Mouse (Mus musculus): ENCODE results near the gene Itga11. TPM values are rescaled to one million over a fixed set of nuclear protein-coding genes. Genes with fewer than 3 reads are reported as not detected.
"Not testable (repeated sequence)": the region's sequence is repeated elsewhere in the genome, so short reads cannot be mapped to it uniquely, and the experiment has no call there.

Gene Itga11
- total RNA-seq (2015): 0.07 TPM in 1 of 2 replicates, not detected in the other
- total RNA-seq (2017): 0.08 TPM in 1 of 2 replicates, not detected in the other

DNA sequence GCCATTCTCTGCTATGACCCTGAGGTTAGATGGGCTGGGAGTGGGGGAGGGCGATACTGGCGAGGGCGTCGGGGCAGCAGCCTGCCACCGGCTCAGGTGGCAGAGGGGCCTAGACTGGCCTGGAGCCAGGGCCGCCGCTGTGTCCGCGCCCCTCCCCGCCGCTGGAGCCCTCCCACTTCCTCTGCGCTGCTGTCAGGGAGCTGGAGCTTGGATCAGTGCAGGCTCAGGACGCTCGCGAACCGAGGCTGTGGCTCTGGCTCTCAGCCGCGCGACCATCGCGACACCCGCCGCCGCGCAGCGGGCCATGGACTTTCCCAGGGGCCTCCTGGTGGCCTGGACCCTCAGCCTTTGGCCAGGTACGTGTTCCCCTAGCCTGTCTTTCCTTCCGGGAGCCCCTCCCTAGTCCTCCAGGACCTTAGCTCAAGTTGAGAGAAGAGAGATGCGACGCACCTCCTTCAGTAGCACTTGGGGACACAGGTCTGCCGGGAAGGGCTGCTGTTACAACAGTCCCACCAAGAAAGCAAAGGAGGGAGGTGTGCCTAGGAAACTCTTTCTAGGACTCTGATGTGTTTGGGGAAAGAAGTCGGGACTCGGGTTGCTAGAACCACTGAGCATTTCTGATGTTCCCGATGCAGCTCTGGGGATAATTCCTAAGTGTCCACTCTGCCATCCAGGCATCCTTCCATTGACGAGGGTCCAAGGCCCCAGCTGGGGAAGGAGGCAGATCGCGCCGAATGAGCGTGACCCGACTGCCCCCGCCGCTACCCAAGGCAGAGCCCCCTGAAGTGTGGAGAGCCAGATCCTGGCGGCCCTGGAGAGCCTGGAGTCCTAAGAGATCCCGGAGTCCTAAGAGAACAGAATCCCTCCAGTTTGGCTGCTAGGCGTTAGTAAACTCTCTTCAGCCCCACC is at the start of gene Itga11:
Gene Itga11 (plus strand): TSS at position 186 of the 909 bp plus-strand sequence.
- ATAC-seq (ENCODE audit: poor library complexity, severe bottlenecking): no peak

DNA sequence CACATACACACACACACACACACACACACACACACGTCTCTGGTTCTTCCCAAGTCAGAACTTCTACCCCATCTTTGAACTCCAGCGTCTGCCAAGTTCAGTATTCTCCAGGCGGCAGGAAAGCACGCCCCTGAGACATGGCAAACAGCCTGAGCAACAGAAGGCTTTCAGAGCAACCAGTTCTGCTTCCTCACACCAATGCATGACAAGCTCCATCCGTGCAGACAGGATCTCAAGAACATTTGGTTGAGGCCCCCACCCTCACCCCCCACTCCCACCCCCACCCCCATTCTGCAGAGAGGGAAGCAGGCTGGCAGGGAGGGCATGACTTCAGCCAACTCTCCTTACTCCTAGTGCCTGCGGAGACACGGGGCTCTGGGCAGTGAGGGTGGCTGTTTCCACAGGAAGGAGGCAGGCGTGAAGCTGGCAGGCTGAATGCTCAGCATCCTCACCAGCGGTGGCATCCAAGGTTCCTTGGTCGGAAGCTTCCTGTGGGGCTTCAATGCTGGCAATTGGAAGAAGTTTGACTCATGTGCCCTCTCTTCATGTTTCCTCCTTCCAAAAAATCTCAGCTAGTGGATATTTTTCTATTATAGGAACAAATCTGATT is 46.9 kb upstream of the Itga11 start:
- no peak for ATAC-seq (ENCODE audit: poor library complexity, severe bottlenecking)

DNA sequence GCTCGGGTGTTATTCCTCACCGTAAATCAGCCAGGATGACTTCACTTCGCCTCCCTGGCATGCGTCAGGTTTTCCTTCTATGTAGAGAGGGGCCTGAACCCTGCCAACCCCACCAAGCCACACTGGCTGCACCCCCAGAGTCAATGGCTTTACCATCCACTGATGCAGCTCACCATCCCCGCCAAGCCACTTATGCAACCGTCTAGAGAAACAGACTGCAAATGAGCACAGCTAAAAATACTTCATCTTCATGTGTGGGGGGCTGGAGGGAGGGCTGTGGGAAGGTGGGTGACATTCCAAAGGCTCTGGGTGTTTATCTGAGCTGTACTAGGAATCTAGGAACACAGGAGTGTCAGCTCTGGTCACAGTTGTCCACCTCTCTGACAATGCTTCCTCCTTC is 45.2 kb upstream of the Itga11 start:
- ATAC-seq (ENCODE audit: poor library complexity, severe bottlenecking): no peak

DNA sequence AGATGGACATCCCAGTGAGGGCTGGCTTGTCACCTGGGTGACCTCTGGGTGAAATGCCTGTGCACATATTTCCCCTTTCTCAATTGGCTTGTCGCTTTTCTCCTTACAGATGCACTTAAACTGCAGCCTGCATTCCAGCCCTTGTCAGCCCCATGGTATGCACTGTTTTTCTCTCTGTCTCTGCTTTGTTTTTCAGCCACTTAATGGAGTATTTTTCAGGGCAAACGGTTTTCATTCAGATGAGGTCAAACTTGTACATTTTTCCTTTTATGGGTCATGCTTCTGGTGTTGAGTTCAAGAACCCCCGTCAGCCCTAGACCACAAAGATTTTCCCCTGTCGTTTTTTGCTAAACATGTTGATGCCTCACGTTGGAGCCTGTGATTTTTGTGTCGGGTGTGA is 39.6 kb upstream of the Itga11 start:
- no peak for ATAC-seq (ENCODE audit: poor library complexity, severe bottlenecking)

DNA sequence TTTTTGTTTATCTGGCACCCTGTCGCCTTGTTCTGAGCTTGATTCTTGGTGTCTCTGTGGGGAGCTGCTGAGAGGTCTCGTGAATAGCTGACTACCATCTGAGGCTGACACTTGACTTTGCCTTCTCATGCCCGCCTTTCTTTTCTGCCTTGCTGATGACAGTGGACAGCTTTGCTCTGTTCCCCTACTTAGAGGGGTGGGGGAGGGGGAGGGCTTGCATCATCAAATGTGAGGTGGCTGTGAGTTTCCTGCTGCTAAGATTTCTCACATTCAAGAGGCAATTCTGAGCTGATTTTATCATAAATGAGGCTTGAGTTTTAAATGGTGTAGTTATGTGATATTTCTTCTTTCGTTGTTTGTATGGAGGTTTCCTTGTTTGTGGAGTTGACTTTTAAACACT is 37.9 kb upstream of the Itga11 start:
- no peak for ATAC-seq (ENCODE audit: poor library complexity, severe bottlenecking)

DNA sequence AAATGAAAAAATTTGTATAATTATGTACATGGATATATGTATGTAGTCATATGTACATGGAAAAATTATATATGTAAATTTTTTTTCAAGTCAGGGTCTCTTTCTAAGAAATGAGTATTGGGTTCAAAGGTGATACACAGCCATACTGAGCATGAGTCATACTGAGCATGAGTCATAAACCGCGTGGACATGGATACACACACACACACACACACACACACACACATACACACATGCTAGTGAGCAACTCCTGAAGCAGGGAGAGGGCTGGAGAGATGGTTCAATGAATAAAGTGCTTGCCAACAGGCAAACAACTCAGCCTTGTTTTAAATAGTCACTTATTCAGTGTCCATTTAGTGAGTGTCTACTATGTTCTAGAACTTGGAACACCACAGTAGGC is 37.4 kb upstream of the Itga11 start:
- ATAC-seq (ENCODE audit: poor library complexity, severe bottlenecking): no peak

DNA sequence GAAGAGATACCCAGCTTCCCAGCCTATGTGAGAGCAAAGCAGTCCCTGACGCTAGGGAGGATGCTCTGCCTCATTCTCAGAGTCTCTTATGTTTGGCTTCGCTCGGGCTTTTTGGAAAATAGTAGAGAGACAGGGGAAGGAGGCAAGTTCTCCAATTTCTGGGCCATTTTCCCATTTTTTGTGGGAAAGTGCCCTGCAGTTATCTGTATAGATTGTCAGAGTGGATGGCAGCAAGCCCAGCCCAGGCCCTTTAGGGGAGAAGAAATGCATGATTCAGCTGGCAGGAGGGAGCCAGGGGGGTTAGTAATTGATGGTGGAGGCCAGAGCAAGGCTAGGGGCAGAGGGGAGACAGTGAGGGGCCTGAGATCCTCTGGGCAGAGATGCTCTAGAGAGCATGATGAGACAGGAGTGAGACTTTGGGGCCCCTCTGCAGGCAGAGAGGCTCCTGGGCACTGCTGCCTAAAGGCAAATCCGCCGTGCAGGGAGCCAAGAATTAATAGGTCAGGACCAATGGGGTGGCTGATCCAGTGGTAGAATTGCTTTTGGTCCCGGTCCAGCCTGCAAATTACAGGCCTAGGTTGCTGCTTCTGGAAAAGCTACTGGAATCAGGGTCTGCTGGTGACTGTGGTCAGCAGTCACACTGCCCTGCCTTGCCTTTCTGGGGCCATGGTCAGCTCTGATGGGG is 31.8 kb upstream of the Itga11 start:
- no peak for ATAC-seq (ENCODE audit: poor library complexity, severe bottlenecking)

DNA sequence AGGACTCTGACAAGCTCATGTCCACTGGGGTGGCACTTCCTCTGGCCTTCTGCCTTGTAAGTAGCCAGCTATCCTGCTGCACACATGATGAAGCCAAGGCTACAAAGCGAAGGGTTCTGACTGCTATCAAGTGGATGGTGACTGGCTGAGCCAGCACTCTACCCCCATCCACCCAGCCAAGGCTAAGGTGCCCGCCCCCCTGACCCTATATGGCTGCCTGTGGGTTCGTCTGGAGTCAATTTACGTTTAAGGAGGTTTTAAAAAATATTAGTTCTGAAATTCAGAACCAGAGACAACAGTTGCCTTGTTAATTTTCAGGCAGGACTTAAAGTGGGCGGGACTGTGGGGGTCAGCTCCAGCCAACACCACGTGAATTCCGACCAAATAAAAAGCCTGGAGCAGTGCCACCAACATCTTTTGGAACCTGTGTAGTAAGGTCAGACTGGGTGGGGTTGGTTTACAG is 30.9 kb upstream of the Itga11 start:
- ATAC-seq (ENCODE audit: poor library complexity, severe bottlenecking): no peak

DNA sequence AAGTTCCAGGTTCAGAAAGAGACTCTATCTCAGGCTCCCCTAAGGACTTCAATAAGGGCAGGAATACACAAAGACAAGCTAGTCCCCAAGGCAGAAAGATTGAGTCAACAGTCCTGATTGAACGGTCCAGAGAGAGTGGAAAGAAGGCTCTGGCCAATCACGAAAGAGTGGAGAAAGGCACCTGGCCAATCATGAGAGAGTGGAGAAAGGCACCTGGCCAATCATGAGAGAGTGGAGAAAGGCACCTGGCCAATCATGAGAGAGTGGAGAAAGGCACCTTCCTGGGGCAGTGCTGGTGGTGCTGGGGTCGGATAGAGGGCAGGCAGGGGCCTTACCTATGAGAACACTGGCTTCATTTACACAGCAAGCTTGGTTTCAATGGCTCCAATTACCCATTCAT is 28.2 kb upstream of the Itga11 start:
- no peak for ATAC-seq (ENCODE audit: poor library complexity, severe bottlenecking)

DNA sequence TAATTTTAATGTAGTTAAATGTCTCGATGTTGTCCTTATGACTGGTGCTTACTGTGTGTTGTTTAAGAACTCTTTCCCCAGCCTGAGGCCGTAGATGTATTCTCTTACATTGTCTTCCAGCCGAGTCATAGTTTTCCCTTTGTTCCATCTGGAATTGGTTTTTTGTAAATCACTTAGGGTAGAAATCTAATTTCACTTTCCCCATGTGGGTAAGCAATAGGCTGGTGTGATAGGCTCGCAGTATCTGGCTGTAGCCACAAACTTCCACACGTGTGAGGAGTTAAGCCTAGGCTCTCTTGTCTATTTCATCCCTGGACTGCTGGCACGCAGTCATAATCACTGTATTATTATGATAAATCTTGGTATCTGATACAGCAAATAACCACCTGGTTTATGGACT is 26.9 kb upstream of the Itga11 start:
- no peak for ATAC-seq (ENCODE audit: poor library complexity, severe bottlenecking)

DNA sequence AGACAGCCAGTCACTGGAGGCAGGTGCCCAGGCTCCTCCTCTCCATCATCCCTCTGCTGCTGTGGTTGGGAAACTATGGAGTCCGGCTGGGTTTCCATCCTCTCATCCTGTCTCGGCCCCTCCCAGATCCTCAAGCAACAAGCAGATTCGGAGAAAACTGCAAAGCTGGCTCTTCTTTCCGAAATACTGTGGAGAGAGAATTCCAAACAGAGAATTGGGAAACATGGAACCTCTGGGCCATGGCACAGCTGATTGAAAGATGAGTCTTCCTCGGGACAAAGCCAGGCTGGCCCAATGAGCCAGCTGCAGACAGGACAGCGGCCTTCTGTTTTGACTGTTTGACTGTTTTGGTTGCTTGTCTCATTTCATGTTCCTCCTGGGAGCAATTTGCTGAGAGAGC is 23.3 kb upstream of the Itga11 start:
- ATAC-seq (ENCODE audit: poor library complexity, severe bottlenecking): no peak

DNA sequence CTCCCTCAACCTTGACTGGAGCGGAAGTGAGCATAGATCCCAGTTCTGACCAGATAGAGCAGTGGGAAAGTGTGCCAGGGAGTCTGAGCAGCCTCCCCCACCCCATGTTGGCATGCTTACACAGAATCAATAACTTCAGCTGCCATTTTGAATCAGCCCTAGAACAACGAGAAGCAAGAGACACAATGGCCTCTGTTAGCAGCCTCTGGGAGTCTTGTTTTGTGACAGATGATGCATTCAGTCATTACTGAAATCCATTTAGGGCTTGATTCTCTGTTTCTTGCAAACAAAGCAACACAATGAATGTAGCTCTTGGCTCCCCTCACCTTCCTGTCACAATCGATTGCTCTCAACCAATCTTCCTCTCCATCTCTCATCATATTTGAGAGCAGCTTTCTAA is 19.6 kb upstream of the Itga11 start:
- no peak for ATAC-seq (ENCODE audit: poor library complexity, severe bottlenecking)

DNA sequence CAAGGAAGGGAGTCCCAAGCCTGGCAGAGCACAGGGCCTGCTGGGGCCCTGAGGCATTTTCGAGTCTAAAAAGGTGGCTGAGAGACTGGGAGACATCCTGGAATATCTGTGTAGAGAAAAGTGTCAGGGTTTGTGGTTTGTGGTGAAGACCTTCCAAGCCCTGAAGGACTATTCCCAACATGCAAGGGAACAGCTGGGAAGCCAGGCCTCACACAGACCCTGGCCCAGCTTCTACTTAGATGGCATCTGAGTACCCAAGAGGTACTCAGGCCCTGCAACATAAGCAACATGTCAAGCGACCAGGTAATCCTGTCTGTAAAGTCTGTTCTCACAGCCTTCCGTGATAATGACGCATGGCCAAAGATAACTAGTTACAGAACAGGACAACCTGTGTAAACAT is 18.6 kb upstream of the Itga11 start:
- ATAC-seq (ENCODE audit: poor library complexity, severe bottlenecking): no peak

DNA sequence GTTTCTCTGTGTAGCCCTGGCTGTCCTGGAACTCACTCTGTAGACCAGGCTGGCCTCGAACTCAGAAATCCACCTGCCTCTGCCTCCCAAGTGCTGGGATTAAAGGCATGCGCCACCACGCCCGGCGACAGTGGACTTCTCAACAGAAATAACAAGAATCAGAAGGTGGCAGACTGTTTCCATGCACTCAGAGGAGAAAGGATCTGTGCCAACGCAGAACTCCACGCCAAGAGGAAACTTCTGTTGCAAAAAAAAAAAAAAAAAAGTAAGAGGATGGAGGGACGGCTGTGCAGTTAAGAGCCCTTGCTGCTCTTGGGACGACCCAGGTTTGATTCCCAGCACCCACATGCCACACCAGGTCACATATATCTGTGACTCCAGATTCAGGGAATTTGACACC is 16.7 kb upstream of the Itga11 start:
- ATAC-seq (ENCODE audit: poor library complexity, severe bottlenecking): not testable (repeated sequence)

DNA sequence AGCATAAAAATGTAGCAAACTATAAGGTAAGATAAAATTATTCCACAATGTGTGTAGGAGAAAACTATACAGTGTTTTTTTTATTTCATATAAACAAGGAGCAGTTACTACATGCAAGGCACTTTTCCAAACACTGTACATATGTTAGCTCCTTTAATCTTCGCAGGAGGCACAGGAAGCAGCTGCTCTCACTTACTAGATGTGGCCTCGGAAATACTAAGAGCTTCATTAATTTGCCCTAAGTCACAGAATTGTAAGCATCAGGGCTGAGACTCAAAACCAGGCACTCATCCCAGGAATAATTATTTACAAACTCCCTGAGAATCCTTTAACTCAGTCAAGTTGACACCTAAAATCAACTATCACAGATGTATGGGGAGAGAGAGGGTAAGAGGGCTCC is 14.2 kb upstream of the Itga11 start:
- no peak for ATAC-seq (ENCODE audit: poor library complexity, severe bottlenecking)

DNA sequence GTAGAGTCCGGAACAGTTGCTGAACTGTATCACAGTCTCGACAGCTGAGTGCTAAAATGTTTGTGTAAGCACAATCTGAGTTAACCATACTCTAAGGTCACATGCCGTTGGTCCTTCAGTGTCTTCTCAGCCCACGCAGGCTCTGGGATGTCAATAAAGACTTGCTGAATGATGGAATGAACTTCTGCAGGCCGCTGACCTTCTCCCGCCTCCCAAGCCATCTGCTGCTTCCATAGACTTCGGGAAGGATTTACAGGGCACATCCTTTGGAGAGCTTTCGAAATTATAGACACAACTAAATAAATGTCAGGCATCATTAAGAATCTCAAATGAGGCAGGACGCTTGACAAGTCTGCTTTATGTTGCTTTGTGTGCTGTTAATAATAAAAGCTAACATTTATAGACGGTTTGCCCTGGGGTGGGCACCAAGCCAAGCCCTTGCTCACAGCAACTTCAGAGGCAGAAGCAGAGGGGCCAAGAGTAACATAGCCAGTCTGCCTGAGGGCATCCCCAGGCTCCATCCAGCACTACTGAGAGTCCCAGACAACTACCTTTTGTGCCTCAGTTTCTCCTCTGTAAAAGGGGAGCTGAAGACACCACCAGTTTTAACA is 13.4 kb upstream of the Itga11 start:
- no peak for ATAC-seq (ENCODE audit: poor library complexity, severe bottlenecking)

DNA sequence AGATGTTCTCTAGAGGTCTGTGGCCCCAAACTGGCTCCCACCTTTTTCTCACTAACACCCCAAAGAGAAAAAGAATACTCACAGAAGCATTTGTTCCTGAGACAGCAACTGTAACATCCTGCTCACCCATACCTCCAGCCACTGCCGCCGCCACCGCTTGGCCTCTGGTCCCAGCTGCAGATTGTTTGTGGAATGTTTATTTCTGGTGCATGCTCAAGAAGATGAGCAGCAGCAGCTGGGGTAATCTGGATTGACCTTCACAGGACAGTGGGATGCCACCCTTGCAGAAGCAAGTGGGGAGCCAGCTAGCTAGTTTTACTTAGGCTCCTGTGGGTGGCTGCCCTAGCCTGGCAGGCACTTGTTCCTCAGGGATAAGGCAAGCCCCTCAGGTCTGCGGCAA is 11.7 kb upstream of the Itga11 start:
- ATAC-seq (ENCODE audit: poor library complexity, severe bottlenecking): no peak

DNA sequence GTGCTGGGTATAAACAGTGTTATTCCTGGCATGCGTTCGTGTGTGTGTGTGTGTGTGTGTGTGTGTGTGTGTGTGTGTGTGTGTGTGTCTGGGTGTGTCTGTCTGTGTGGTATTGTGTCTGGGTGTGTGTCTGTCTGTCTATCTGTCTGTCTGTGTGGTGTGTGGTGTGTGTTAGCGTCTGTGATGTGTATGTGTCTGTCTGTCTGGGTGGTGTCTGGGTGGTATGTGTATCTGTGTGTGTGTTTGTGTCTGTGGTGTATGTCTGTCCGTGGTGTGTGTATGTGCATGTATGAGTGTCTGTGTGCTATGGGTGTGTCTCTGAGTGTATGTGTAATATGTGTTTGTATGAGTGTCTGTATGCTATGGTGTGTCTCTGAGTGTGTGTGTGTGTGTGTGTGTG is 9.1 kb upstream of the Itga11 start:
- ATAC-seq (ENCODE audit: poor library complexity, severe bottlenecking): no peak

DNA sequence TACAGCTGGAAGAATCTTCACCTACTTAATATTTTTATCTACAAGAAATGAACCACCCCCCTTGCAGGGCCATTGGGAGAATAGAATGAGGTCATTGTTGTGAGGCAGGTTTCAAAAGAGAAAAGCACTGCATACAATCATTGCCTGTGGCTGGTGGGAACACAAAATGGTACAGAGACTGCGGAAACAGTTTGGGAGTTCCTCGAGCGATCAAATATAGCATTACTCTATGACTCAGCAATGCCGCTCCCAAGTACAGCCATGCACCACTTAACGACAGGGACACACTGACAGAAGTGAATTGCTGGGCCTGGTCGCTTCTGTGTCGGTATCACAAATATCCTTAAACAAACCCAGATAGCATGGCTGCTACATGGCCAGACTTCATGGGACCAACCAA is 4.4 kb upstream of the Itga11 start:
- no peak for ATAC-seq (ENCODE audit: poor library complexity, severe bottlenecking)

DNA sequence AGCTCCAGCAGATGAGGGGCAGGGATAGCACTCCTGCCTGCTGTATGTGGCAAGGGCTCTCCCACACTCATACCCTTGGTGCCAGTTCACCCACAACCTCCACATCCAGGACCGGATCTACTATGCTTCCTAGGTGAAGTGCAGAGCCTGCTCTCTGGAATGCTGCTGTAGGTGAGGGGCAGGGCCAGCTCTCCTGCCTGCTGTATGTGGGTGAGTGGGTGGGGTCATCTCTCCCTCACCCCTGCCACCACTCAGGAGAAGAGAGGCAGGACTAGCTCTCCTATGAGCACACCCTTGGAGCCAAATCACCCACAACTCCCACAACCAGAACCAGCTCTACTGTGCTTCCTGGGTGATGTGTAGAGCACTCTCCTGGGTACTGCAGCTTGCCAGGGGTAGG is 2.5 kb upstream of the Itga11 start:
- no peak for ATAC-seq (ENCODE audit: poor library complexity, severe bottlenecking)

DNA sequence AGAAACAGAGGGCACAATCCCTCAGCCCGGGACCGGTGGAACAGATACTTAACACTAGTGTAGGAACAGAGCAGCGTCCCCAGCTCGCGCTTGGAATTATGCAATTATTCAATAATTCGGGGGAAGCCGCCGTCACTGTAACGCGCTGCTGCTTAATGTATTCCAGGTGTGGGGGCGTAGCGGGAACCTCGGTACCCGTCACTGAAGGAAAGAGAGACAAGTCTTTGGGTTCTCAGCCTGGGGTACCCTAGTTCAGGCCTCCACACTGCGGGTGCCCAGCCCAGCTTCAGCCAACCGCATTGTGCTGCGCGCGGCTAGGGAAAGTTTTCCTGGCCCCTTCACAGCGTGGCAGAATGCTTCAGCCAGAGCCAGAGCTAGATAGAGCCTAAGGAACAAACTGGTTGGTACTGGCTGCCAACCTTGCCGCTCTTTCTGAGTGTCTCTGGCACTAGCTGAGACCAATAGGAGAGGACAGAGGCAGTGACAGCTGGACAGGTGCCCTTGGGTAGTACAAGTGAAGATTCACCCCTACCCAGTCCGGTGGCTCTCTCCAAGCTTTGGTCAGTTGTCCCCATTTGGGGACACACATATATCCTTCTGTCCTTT is 1.0 kb downstream of the Itga11 start:
- no peak for ATAC-seq (ENCODE audit: poor library complexity, severe bottlenecking)
